Mouse (Mus musculus): ENCODE results near the gene Tm4sf4. TPM values are rescaled to one million over a fixed set of nuclear protein-coding genes. Genes with fewer than 3 reads are reported as not detected.

The Tm4sf4 gene
- total RNA-seq, 2 experiments from 2014 or later, result not detected

DNA sequence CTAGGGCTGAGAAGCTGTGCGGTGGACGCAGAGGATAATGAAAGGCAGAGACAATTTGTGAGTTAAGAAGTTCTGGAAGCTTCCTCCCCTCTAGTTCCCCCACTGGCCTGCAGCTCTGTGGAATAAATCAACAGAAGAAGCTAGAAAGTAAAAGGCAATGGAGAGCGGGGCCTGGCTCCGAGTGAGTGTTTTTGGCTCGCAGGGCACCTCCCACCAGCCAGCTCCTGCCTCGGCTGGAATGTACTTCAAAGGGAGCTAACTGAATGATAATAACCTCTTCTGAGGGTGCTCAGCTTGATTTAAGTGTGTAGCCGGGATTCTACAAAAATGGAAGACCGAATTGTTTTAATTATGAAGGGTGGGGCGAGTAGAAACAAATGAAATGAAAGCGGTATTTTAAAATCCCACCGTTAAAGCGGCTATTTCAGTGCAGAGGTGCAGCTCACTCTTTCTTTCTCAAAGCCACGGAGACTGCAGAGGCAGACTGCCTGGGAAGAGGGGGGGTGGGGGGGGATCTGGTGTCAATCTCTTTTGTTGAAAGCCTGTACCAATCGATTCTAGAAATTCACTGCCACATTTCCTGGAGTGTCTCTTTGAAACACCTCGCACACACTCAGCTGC lies 46.0 kb downstream of the Tm4sf4 start:
- peak; percentile 47 for DNase-seq
- intact Hi-C loops (cut with DNase I; ENCODE audit: low total_unique reads), result loop anchor here (2.0 to 10.0 kb wide), 2 partner anchors 104 to 154 kb away; partner anchors contain the start of gene Wwtr1

DNA sequence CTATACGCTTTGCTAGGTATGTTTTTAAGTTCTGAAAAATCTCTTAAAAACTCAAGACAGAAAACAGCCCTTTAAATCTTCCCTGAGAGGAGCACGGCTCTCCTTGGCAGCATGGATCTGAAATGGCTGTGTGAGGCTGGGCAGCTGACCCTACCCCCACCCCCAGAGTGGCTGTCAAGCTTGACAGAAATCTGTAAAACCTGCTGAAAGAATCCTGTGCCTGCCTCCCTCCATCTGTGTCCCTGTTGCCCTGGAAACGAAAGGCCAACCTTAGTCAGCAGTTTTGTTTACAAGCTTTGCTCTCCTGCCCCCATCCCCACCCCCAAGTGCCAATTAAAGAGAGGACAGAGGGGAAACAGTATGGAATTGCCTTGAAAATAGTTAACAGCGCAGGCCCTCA lies 47.3 kb downstream of the Tm4sf4 start:
- intact Hi-C loops (cut with DNase I; ENCODE audit: low total_unique reads), result loop anchor here (10.0 kb wide), 1 partner anchor 102 kb away; the partner anchor contains the start of gene Wwtr1

GRCm38 (mm10) chr3:57474421-57474820 lies 49.3 kb downstream of the Tm4sf4 start:
- intact Hi-C loops (cut with DNase I; ENCODE audit: low total_unique reads), result loop anchor here (10.0 kb wide), 1 partner anchor 100 kb away; the partner anchor contains the start of gene Wwtr1
- no peak for DNase-seq

More for the DNA sequence above, 47.3 kb downstream of the Tm4sf4 start:
- DNase-seq, result no peak

GRCm38 (mm10) chr3:57480640-57481039 lies 55.5 kb downstream of the Tm4sf4 start:
- intact Hi-C loops (cut with DNase I; ENCODE audit: low total_unique reads), result no loop called here

GRCm38 (mm10) chr3:57481981-57482380 lies 56.9 kb downstream of the Tm4sf4 start:
- intact Hi-C loops (cut with DNase I; ENCODE audit: low total_unique reads), result no loop called here
- no peak for DNase-seq

More at GRCm38 (mm10) chr3:57480640-57481039, 55.5 kb downstream of the Tm4sf4 start:
- no peak for DNase-seq

DNA sequence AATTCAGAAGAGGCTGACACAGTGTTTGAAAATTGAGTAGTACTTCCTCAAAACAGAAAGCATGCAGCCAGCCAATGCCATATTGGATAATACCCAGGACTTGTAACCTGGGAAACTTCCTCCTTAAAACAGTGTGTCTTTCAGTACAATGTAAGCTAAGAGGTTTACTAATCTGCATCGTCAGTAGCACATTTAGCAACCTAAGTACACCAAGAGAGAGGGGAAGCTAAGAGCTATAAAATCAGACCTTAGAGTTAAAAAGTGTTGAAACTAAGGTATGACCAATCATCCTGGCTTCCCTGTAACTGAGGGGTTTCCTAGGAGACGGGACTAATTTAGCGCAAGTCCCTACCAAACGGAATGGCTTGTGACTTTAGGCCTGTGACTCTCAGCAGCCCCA lies 61.0 kb downstream of the Tm4sf4 start:
- intact Hi-C loops (cut with DNase I; ENCODE audit: low total_unique reads), result no loop called here
- no peak for DNase-seq

DNA sequence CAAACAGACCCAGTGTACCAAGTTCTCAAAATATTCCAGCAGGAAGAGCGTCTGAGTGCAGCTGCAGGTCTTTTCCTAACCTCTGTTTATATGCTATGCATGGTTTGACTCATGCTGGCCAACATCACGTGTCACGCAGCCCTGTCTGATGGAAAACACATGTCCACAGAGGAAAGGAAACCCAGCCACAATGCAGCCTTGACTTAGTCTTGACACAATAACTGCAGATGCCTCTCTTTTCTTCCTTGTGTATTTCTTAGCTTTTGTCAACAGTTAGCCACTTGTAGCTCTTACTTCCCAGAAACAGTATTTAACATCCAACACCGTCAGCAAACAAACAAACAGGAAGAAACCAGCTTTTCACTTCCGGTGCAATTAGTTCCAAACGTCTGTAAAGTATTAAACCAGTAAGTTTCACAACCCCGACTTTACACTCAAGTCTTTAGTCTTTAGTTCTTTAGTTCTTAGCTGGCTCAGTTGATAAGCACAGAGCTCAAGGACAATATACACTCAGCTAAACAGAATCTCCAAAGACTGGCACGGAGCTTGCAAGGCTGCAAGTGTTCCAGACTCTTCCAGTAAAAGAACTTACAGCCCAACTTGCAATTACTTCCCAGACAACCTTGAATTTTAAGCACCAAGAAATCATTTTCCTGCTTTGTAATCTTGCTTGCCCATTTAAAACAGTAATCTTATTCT lies 62.5 kb downstream of the Tm4sf4 start:
- intact Hi-C loops (cut with DNase I; ENCODE audit: low total_unique reads), result no loop called here
- peak; percentile 35 for DNase-seq

Other genes with a start within 250 kb of the Tm4sf4 start
- 10 to 100 TPM; 33.6 to 35.3 TPM for gene Tm4sf1, start 123.3 kb upstream of the Tm4sf4 start, total RNA-seq (2021)
- gene Wwtr1, start 150.6 kb downstream of the Tm4sf4 start, total RNA-seq (2021), result 10 to 100 TPM; 32.1 to 38.1 TPM
- gene Commd2, start 226.4 kb downstream of the Tm4sf4 start, total RNA-seq (2021), result 10 to 100 TPM; 11.0 to 12.3 TPM